Mouse (Mus musculus) neural tube, embryonic 11.5 days (tissue): ENCODE measurements around the gene Pitx3. TPM values are rescaled to one million over a fixed set of nuclear protein-coding genes. Genes with fewer than 3 reads are reported as not detected.

Experiments used
- ATAC-seq: fragments of 200-750 bp; cut with Nextera tagmentation; 2 replicates; pipeline ENCODE4 v1.8.0; 2017; ENCODE audit warnings: moderate number of reproducible peaks, mild to moderate bottlenecking, moderate TSS enrichment, moderate library complexity; ENCODE audit not compliant: insufficient read depth, low FRiP score, low TSS enrichment
- DNase-seq: peaks from one replicate; pipeline ENCODE4 v3.0.0-alpha.2; 2015; ENCODE audit warnings: low spot score
- H3K27ac ChIP-seq: fragments of 300-500 bp; sonication (generic); 2 replicates; pipeline ENCODE4 v1.5.1; 2014; ENCODE audit warnings: low read depth, mild to moderate bottlenecking, low read length
- H3K27me3 ChIP-seq: fragments of 300-500 bp; sonication (generic); 2 replicates; pipeline ENCODE4 v1.6.1; 2014; ENCODE audit warnings: mild to moderate bottlenecking, low read length, mixed read lengths; ENCODE audit not compliant: control insufficient read depth, insufficient read depth
- H3K36me3 ChIP-seq: fragments of 300-500 bp; sonication (generic); 2 replicates; pipeline ENCODE4 v1.6.1; 2014; ENCODE audit warnings: mild to moderate bottlenecking, low read length, moderate library complexity, mixed read lengths; ENCODE audit not compliant: control insufficient read depth, insufficient read depth
- H3K4me1 ChIP-seq: fragments of 300-500 bp; sonication (generic); 2 replicates; pipeline ENCODE4 v1.6.1; 2014; ENCODE audit warnings: low read length, mixed read lengths; ENCODE audit not compliant: control insufficient read depth, insufficient read depth
- H3K4me2 ChIP-seq: fragments of 300-500 bp; sonication (generic); 2 replicates; pipeline ENCODE4 v1.6.1; 2014; ENCODE audit warnings: low read depth, mild to moderate bottlenecking, moderate library complexity
- H3K4me3 ChIP-seq: fragments of 300-500 bp; sonication (generic); 2 replicates; pipeline ENCODE4 v1.5.1; 2014; ENCODE audit warnings: low read depth, low read length
- H3K9ac ChIP-seq: fragments of 300-500 bp; sonication (generic); 2 replicates; pipeline ENCODE4 v1.6.1; 2014; ENCODE audit warnings: mild to moderate bottlenecking, low read length
- H3K9me3 ChIP-seq: fragments of 300-500 bp; sonication (generic); 2 replicates; pipeline ENCODE4 v1.6.1; 2016; ENCODE audit warnings: low read length; ENCODE audit not compliant: control insufficient read depth
- WGBS: fragments of 180-500 bp; shearing (Covaris S2); extraction: QIAGEN DNeasy Blood & Tissue Kit; methylation state at CpG from one replicate; pipeline ENCODE4 v1.1.7; 2014; 5-methylcytosine and 5-hydroxymethylcytosine counted together
- polyA plus RNA-seq: library from polyadenylated mRNA; unstranded; fragments of >200 nt; fragmentation: Nextera tagmentation; extraction: Ambion mirVana; gene quantifications from 2 replicates; pipeline ENCODE4 v1.2.1, GENCODE M21; 2014

Gene Pitx3
- polyA plus RNA-seq, 1 experiment from 2014 or later = 2.2 TPM

DNA sequence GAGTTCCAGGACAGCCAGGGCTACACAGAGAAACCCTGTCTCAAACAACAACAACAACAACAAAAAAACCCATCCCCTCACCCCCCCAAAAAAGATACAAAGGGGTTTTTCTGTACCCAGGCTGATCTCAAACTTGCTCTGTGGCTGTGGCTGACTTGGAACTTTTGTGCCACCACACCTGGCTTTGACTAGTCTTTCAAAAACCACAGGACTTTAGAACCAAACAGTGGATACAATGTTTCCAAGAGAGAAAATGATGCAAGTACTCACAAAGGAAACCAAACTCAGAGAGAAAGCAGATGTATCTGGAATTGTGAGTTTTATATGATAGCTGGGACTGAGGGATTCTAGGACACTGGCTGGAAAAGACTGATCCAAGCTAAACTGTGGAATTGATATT lies 23.5 kb downstream of the Pitx3 start:
- H3K27me3 ChIP-seq = no peaks in the 10 kb centered on the region
- no peaks in the 10 kb centered on the region for H3K9me3 ChIP-seq
- no peak for ATAC-seq
- no peak overlapping the region for H3K9ac ChIP-seq
- H3K36me3 ChIP-seq = no peaks in the 10 kb centered on the region
- no peak for DNase-seq
- no peaks in the 10 kb centered on the region for H3K4me1 ChIP-seq
- H3K4me2 ChIP-seq = no peak overlapping the region
- H3K4me3 ChIP-seq = no peak overlapping the region
- H3K27ac ChIP-seq = no peak overlapping the region

DNA sequence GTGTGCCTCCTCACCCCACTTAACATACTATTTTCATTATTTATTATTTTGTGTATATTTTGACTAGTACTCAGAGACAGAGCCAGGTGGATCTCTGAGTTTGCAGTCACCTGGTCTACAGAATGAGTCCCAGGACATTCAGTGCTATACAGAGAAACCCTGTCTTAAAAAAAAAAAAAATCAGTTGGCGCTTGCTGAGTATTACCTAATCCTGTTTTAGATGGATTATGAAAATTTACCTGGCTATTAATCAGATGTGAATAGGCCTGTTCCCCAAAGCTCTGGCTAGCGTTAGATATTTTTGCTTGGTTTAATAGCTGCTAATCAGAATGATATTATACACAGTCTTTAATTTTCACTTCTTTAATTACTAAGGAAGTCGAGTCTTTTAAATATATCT lies 24.2 kb downstream of the Pitx3 start:
- H3K27me3 ChIP-seq = no peaks in the 10 kb centered on the region
- DNase-seq = no peak
- H3K4me2 ChIP-seq = no peak overlapping the region
- H3K9me3 ChIP-seq = no peaks in the 10 kb centered on the region
- no peak overlapping the region for H3K4me3 ChIP-seq
- no peak for ATAC-seq
- no peaks in the 10 kb centered on the region for H3K4me1 ChIP-seq
- no peaks in the 10 kb centered on the region for H3K36me3 ChIP-seq
- no peak overlapping the region for H3K27ac ChIP-seq
- no peak overlapping the region for H3K9ac ChIP-seq
- 83% methylated on average over 3 of the region's 3 CpGs for WGBS

DNA sequence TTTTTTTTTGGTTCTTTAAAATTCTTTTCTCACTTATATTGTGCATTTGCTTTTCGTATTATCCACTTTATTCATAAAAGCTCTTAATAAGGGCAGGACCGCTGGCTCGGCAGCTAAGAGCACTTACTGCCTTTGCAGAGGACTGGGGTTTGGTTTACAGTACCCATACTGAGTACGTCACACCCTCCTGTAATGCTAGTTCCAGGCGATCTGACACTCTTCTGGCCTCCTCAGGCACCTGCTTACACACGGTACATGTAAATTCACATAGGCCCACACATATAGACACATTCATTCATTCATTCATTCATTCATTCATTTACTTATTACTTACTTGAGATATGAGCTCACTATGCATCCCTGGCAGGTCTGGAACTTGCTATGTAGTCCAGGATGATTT lies 27.3 kb downstream of the Pitx3 start:
- Histone ChIP-seq H3K36me3 (no peaks in the 10 kb centered on the region), H3K4me3 (no peak overlapping the region), H3K4me2 (no peak overlapping the region), H3K9me3 (no peaks in the 10 kb centered on the region), H3K9ac (no peak overlapping the region), H3K27me3 (no peaks in the 10 kb centered on the region), H3K27ac (no peak overlapping the region), H3K4me1 (no peaks in the 10 kb centered on the region)
- DNase-seq = no peak
- WGBS = 75% methylated on average over 6 of the region's 6 CpGs
- ATAC-seq = no peak

DNA sequence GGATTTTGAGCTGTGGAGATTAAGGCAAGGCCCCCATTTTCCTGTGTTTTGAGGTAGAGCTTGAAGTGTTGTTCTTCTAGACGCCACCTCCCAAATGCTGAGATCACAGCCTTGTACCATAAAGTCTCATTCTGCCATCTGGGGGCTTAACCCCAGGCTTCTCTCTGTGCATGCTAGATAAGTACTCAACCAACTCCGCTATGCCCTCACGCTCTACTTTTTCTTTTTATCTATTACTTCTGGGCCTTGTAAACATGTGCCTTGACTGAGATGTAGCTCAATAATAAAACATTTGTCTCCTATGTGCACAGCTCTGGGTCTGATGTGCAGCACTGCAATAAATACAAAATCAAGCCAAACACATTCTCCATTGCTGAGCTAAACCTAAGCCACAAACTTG lies 28.7 kb downstream of the Pitx3 start:
- no peaks in the 10 kb centered on the region for H3K4me1 ChIP-seq
- no peak overlapping the region for H3K4me2 ChIP-seq
- ATAC-seq (no peak), DNase-seq (no peak)
- 90% methylated on average over 3 of the region's 3 CpGs for WGBS
- H3K27ac ChIP-seq = no peak overlapping the region
- no peaks in the 10 kb centered on the region for H3K36me3 ChIP-seq
- H3K4me3 ChIP-seq = no peak overlapping the region
- no peak overlapping the region for H3K9ac ChIP-seq
- no peaks in the 10 kb centered on the region for H3K27me3 ChIP-seq
- H3K9me3 ChIP-seq = no peaks in the 10 kb centered on the region

DNA sequence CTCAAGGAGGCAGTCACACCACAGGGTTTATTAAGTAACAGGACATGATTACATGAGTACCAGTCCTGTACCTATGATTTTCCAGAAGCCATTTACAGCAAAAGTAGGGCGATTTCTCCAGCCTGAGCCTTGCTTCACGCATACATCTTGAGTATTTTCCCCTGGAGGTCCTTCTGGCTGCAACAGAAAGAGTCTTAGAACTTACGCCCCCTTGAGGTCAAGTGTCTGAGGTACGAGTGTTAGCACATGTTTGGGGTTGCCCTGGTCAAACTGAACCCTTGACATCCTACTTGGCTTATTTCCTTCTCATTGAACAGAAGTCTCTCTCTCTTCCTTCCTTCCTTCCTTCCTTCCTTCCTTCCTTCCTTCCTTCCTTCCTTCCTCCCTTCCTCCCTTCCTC lies 33.5 kb downstream of the Pitx3 start:
- H3K4me3 ChIP-seq = no peak overlapping the region
- no peaks in the 10 kb centered on the region for H3K27me3 ChIP-seq
- WGBS = 63% methylated on average over 4 of the region's 4 CpGs
- H3K9me3 ChIP-seq = no peaks in the 10 kb centered on the region
- no peaks in the 10 kb centered on the region for H3K36me3 ChIP-seq
- H3K4me1 ChIP-seq = no peaks in the 10 kb centered on the region
- H3K9ac ChIP-seq = no peak overlapping the region
- no peak overlapping the region for H3K27ac ChIP-seq
- ATAC-seq (no peak), DNase-seq (no peak)
- H3K4me2 ChIP-seq = no peak overlapping the region

DNA sequence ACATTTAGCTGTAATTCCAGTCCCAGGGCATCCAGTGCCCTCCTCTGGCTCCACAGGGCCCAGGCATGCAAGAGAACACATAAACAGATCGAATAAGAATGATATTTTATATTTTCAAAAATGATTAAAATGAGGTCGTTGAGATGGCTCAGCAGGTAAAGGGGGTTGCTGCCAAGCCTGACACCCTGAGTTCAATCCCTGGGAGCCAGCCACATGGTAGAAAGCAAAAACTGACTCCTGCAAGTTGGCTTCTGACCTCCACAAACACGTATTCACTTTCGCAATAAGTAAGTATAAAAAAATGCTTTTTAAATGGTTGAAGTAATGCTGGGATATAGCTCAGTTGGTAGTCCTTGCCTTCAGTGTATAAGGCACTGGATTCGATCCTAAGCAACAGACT lies 37.3 kb downstream of the Pitx3 start:
- DNase-seq (no peak), ATAC-seq (no peak)
- no peaks in the 10 kb centered on the region for H3K9me3 ChIP-seq
- no peaks in the 10 kb centered on the region for H3K4me1 ChIP-seq
- no peaks in the 10 kb centered on the region for H3K27me3 ChIP-seq
- H3K36me3 ChIP-seq = no peaks in the 10 kb centered on the region
- 85% methylated on average over 5 of the region's 5 CpGs for WGBS
- no peak overlapping the region for H3K4me2 ChIP-seq
- H3K4me3 ChIP-seq = no peak overlapping the region
- H3K27ac ChIP-seq = no peak overlapping the region
- H3K9ac ChIP-seq = no peak overlapping the region

DNA sequence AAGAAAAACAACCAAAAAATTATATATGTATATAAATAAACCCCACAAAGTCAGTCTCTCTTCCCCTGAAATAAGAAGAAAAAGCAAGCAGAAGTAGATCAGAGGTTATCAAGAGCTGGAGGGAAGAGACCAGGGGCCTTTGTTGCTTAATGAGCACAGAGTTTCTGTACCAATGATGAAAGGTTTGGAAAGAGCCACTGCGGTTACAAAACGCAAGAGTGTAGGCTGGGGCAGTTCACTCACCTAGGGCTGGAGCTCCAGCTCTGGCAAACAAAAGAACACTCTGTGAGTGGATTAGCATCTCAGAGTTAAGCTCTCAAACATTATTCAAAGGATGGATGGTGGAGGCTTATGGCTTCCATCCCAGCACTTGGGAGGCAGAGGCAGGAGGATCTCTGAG lies 37.9 kb downstream of the Pitx3 start:
- DNase-seq = no peak
- Histone ChIP-seq H3K36me3 (no peaks in the 10 kb centered on the region), H3K4me2 (no peak overlapping the region), H3K9ac (no peak overlapping the region), H3K9me3 (no peaks in the 10 kb centered on the region), H3K4me1 (no peaks in the 10 kb centered on the region), H3K4me3 (no peak overlapping the region), H3K27ac (no peak overlapping the region), H3K27me3 (no peaks in the 10 kb centered on the region)
- WGBS = 83% methylated on average over 2 of the region's 2 CpGs
- no peak for ATAC-seq

DNA sequence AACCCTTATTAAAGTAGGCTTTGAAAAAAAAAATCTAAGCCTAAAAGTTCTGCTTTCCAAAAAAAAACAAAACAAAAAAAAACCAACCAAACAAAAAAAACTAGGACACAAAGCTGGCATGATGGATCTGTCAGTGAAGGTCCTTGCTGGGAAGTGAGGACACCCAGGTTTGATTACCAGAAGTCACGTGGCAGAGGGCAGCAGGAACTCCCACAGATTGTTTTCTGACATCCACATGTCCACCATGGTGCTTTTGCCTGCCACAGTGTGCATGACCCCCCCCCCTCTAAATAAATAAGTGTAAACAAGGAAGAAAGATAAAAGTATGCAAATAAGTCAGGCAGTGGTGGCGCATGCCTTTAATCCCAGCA lies 44.0 kb downstream of the Pitx3 start:
- H3K27ac ChIP-seq = no peak overlapping the region
- WGBS = 69% methylated on average over 2 of the region's 2 CpGs
- no peak overlapping the region for H3K9ac ChIP-seq

DNA sequence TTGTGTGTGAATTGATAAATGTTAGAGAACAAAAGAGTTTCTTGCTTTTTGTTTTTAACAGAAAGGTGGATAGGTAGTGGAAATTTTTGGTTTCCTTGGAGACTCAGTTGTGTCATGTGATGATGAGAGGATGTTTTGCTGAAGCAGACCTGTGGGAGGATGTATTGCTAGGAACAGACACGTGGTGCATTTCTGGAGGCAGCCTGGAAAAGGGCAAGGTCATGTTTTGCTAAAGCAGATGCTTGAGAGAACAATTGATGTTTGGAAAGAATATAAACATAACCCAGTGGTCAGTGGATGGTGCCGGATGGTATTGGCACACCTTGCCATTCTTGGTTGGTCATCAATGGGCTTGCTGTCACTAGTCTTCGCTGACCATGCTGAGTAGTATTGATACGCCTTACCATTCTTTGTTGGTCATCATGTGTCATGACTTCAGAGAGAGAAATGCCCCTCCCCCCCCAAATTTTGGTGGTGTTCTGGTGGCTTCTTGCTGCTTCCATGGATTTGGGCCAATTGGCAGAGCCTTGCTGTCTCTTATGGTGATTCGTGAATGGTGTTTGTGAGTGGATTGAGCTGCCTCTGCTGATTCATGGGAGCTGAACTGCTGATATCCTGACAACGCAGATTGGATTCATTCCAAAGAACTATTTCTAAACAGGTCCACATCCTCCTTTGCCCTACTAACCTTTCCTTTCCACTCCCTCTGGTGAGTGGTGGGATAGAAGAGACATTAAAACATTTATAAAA lies 44.5 kb downstream of the Pitx3 start:
- Histone ChIP-seq H3K27me3 (no peaks in the 10 kb centered on the region), H3K36me3 (no peaks in the 10 kb centered on the region), H3K4me1 (no peaks in the 10 kb centered on the region), H3K9ac (no peak overlapping the region), H3K4me3 (no peak overlapping the region), H3K4me2 (no peak overlapping the region), H3K9me3 (no peaks in the 10 kb centered on the region), H3K27ac (no peak overlapping the region)
- DNase-seq (no peak), ATAC-seq (no peak)
- WGBS = 88% methylated on average over 5 of the region's 6 CpGs

More for the DNA sequence above, 44.0 kb downstream of the Pitx3 start:
- Histone ChIP-seq H3K36me3 (no peaks in the 10 kb centered on the region), H3K9me3 (no peaks in the 10 kb centered on the region), H3K4me2 (no peak overlapping the region), H3K27me3 (no peaks in the 10 kb centered on the region), H3K4me3 (no peak overlapping the region), H3K4me1 (no peaks in the 10 kb centered on the region)
- ATAC-seq = no peak
- DNase-seq = no peak
